Mouse (Mus musculus): ENCODE measurements around the gene Prss46.

DNA sequence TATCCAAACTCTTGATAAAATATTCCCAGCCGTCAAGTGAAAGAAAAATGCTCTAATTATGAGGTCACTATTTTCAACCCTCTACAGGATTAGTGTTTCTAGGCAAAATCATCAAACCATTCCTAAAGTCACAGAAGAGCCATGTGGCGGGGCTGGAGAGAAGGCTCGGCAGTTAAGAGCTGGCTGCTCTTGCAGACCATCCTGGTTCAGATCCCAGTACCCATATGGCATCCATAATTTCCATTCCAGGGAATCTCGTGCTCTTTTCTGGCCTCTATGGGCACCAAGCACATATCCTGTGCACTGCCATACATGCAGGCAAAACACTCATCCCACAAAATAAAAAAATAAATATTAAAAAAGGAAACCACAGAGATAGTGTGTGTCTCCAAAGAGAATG, 18.9 kb upstream of the Prss46 start:
- no peak for TF ChIP-seq POLR2A (IDR thresholded peaks at IDR 0.05; ENCODE audit: insufficient read depth, low read length)
- TF ChIP-seq CTCF (IDR thresholded peaks at IDR 0.05; ENCODE audit: low read depth, low read length): no peak
